8 mouse cellular contexts compared by ENCODE assay signal in the genomic region with DNA sequence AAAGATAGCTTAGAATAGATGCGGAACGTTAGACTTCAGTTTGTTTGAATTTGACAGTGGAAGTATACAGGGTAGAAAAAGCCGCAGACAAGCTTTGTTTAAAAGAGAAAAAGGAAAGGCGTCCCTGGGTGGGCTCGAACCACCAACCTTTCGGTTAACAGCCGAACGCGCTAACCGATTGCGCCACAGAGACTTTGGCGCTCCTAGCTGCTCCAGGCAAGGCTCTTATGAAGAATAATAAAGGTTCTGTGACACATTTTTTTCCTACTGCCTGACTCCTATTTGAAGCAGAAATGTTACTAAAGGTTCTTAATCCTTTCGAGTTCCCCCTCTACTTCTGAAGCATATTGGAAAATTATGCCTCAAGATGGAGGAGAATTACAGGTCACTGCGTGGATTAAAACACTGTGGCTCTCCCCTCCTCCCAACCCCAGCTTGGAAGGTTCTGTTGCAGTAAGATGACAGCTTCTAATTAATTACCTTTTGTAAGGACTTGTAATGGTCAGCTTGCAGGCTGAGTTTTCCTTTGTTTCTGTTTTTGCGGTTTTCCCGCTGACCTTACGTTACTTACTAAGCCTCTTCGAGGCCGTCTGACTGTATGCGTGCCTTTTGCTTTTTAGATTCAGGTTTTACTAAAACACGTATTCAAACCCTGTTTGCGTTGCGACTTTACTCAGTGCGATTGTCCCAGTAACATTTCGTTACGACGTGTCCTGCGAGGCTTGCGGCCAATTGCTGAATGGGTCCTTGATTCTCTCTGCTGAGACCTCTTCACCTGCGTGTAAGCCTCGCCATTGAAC.
A peak's percentile ranks its signal among the peaks of the same experiment; 100 is the strongest.
DNase-seq lines count a peak whose midpoint lies in the region; ATAC-seq and TF ChIP-seq lines count a peak whose summit lies in the region.

No protein-coding gene starts in this region.

- H3K4me1 ChIP-seq in G1E (ENCODE audit: insufficient read depth, low read depth, low read length), result peaks cover 11% of the 10 kb centered on the region
- peaks cover 3% of the 10 kb centered on the region; the same call in 1 of the 2 replicates for H3K4me1 ChIP-seq in forebrain, embryonic 15.5 days
- no peaks in the 10 kb centered on the region for H3K4me1 ChIP-seq in liver, embryonic 16.5 days (ENCODE audit: control insufficient read depth, low read depth, low read length)
- H3K4me1 ChIP-seq in neural tube, embryonic 14.5 days (ENCODE audit: control insufficient read depth, insufficient read depth, low read length), result no peaks in the 10 kb centered on the region

- peak overlapping the region; percentile 70 for H3K4me2 ChIP-seq in forebrain, embryonic 15.5 days (replicated peaks)
- H3K4me2 ChIP-seq in liver, embryonic 16.5 days (ENCODE audit: low read depth, low read length), result peak overlapping the region; percentile 69
- peak overlapping the region; percentile 67 for H3K4me2 ChIP-seq in neural tube, embryonic 14.5 days (ENCODE audit: low read depth, low read length)

- no peak for ATAC-seq in G1E (ENCODE audit: extremely low read depth, insufficient number of reproducible peaks, low FRiP score, poor library complexity, severe bottlenecking)
- peak; percentile 93 for ATAC-seq in forebrain, embryonic 15.5 days (replicated peaks)
- ATAC-seq in liver, embryonic 16.5 days (ENCODE audit: low read depth), result peak; percentile 78
- peak; percentile 93 for ATAC-seq in neural tube, embryonic 14.5 days (ENCODE audit: low read depth)

- H3K4me3 ChIP-seq in G1E (ENCODE audit: low read depth, low read length), result peak overlapping the region; percentile 60
- peak overlapping the region; percentile 73 for H3K4me3 ChIP-seq in forebrain, embryonic 15.5 days
- H3K4me3 ChIP-seq in liver, embryonic 16.5 days (ENCODE audit: low read depth, low read length), result peak overlapping the region; percentile 63
- peak overlapping the region; percentile 55 for H3K4me3 ChIP-seq in neural tube, embryonic 14.5 days (ENCODE audit: low read depth, low read length)

- peak overlapping the region; percentile 49 for H3K27ac ChIP-seq in forebrain, embryonic 15.5 days (replicated peaks)
- H3K27ac ChIP-seq in liver, embryonic 16.5 days (ENCODE audit: low read length), result peak overlapping the region; percentile 51
- 0 out of 2 replicates have a peak overlapping the region, but pooled peaks have one; percentile 49 for H3K27ac ChIP-seq in neural tube, embryonic 14.5 days (ENCODE audit: low read depth, low read length)

- H3K27me3 ChIP-seq in G1E (ENCODE audit: insufficient read depth, low read length), result peaks cover 23% of the 10 kb centered on the region
- H3K27me3 ChIP-seq in forebrain, embryonic 15.5 days, result no peaks in the 10 kb centered on the region
- H3K27me3 ChIP-seq in liver, embryonic 16.5 days (ENCODE audit: control insufficient read depth, insufficient read depth, low read depth, low read length), result no peaks in the 10 kb centered on the region
- H3K27me3 ChIP-seq in neural tube, embryonic 14.5 days (ENCODE audit: control insufficient read depth, insufficient read depth, low read length), result no peaks in the 10 kb centered on the region

- under 1% methylated on average over 31 of the region's 31 CpGs for WGBS in forebrain, embryonic 15.5 days
- WGBS in large intestine, adult 2 months, result 2% methylated on average over 31 of the region's 31 CpGs
- WGBS in liver, embryonic 16.5 days (ENCODE audit: insufficient replicate concordance), result under 1% methylated on average over 31 of the region's 31 CpGs
- WGBS in neural tube, embryonic 14.5 days, result under 1% methylated on average over 31 of the region's 31 CpGs

- peak overlapping the region; percentile 58 for H3K9ac ChIP-seq in forebrain, embryonic 15.5 days (replicated peaks)
- H3K9ac ChIP-seq in liver, embryonic 16.5 days (ENCODE audit: low read depth, low read length), result peak overlapping the region; percentile 61
- peak overlapping the region; percentile 54 for H3K9ac ChIP-seq in neural tube, embryonic 14.5 days (replicated peaks; ENCODE audit: low read depth, low read length)

- intact Hi-C loops in heart, postnatal 14 days (cut with DNase I), result loop anchor here (2.0 to 10.0 kb wide), 5 partner anchors 84 to 562 kb away; partner anchors contain the start of genes Dnajc1 and Spag6

- TF ChIP-seq CTCF in G1E (IDR thresholded peaks at IDR 0.05; ENCODE audit: low read depth, low read length), result no peak

- H3K9me3 ChIP-seq in G1E (replicated peaks), result no peaks in the 10 kb centered on the region
- H3K9me3 ChIP-seq in forebrain, embryonic 15.5 days, result no peaks in the 10 kb centered on the region
- no peaks in the 10 kb centered on the region for H3K9me3 ChIP-seq in liver, embryonic 16.5 days (replicated peaks; ENCODE audit: control insufficient read depth, low read length)
- no peaks in the 10 kb centered on the region for H3K9me3 ChIP-seq in neural tube, embryonic 14.5 days (ENCODE audit: control insufficient read depth, low read length)

- no peak for DNase-seq in G1E (ENCODE audit: low spot score)
- DNase-seq in cerebellum, adult 11-12 months, result peak; percentile 78
- peak; percentile 85 to 89 for DNase-seq in heart, postnatal 14 days
- DNase-seq in large intestine, adult 2 months (ENCODE audit: low read depth, low spot score), result peak; percentile 46
- DNase-seq in testis, postnatal 10 days (ENCODE audit: low spot score), result peak; percentile 88

- H3K36me3 ChIP-seq in G1E (replicated peaks), result no peaks in the 10 kb centered on the region
- no peaks in the 10 kb centered on the region for H3K36me3 ChIP-seq in forebrain, embryonic 15.5 days
- H3K36me3 ChIP-seq in liver, embryonic 16.5 days (ENCODE audit: control insufficient read depth, insufficient read depth), result no peaks in the 10 kb centered on the region
- H3K36me3 ChIP-seq in neural tube, embryonic 14.5 days (ENCODE audit: control insufficient read depth, insufficient read depth, low read length), result no peaks in the 10 kb centered on the region
